Mouse (Mus musculus): ENCODE measurements at regions not wholly inside any gene's neighbourhood (a gene's known extent, or its start where the extent isn't known, plus 50 kb on each side); places are given as distances from the start of the nearest gene placed in this dataset.

GRCm38 (mm10) chr6:140934286-140934685 lies 205.2 kb downstream of the Gm11077 start:
- DNase-seq (ENCODE audit: low spot score), result no peak

GRCm38 (mm10) chr6:140938025-140938424 lies 208.9 kb downstream of the Gm11077 start:
- DNase-seq (ENCODE audit: low spot score), result no peak

GRCm38 (mm10) chr6:140946720-140947119 lies 217.6 kb downstream of the Gm11077 start:
- DNase-seq (ENCODE audit: low spot score), result no peak

GRCm38 (mm10) chr6:140950483-140950882 lies 221.4 kb downstream of the Gm11077 start:
- DNase-seq (ENCODE audit: low spot score), result no peak

GRCm38 (mm10) chr6:140953256-140953655 lies 224.2 kb downstream of the Gm11077 start:
- no peak for DNase-seq (ENCODE audit: low spot score)

- no peak for DNase-seq (ENCODE audit: low spot score)
These were observed 224.6 kb downstream of the Gm11077 start for GRCm38 (mm10) chr6:140953721-140954120.

GRCm38 (mm10) chr6:140955751-140956521 lies 226.9 kb downstream of the Gm11077 start:
- DNase-seq (ENCODE audit: low spot score), result no peak

GRCm38 (mm10) chr6:140956522-140956863 lies 227.4 kb downstream of the Gm11077 start:
- DNase-seq (ENCODE audit: low spot score), result no peak

GRCm38 (mm10) chr6:140961987-140962386 lies 232.9 kb downstream of the Gm11077 start:
- no peak for DNase-seq (ENCODE audit: low spot score)

- DNase-seq (ENCODE audit: low spot score), result no peak
These were observed 233.5 kb downstream of the Gm11077 start for GRCm38 (mm10) chr6:140962563-140962962.

- DNase-seq (ENCODE audit: low spot score), result no peak
These were observed 244.6 kb downstream of the Gm11077 start for GRCm38 (mm10) chr6:140973732-140974131.

GRCm38 (mm10) chr6:140976989-140977388 lies 247.9 kb downstream of the Gm11077 start:
- DNase-seq (ENCODE audit: low spot score), result no peak

- no peak for DNase-seq (ENCODE audit: low spot score)
These were observed 254.5 kb downstream of the Gm11077 start for GRCm38 (mm10) chr6:140983610-140984009.

GRCm38 (mm10) chr6:140984249-140984648 lies 255.2 kb downstream of the Gm11077 start:
- no peak for DNase-seq (ENCODE audit: low spot score)

- DNase-seq (ENCODE audit: low spot score), result no peak
These were observed 255.2 kb upstream of the Pde3a start for GRCm38 (mm10) chr6:140993643-140994580.

- DNase-seq (ENCODE audit: low spot score), result peak; percentile 53
These were observed 253.5 kb upstream of the Pde3a start for GRCm38 (mm10) chr6:140995340-140996135.

- DNase-seq (ENCODE audit: low spot score), result no peak
These were observed 251.0 kb upstream of the Pde3a start for GRCm38 (mm10) chr6:140998069-140998468.

- no peak for DNase-seq (ENCODE audit: low spot score)
These were observed 248.5 kb upstream of the Pde3a start for GRCm38 (mm10) chr6:141000552-141000951.

- DNase-seq (ENCODE audit: low spot score), result no peak
These were observed 247.8 kb upstream of the Pde3a start for GRCm38 (mm10) chr6:141001306-141001705.

- DNase-seq (ENCODE audit: low spot score), result no peak
These were observed 233.9 kb upstream of the Pde3a start for GRCm38 (mm10) chr6:141015055-141015681.

- no peak for DNase-seq (ENCODE audit: low spot score)
These were observed 225.6 kb upstream of the Pde3a start for GRCm38 (mm10) chr6:141023501-141023900.

GRCm38 (mm10) chr6:141027353-141027752 lies 221.7 kb upstream of the Pde3a start:
- no peak for DNase-seq (ENCODE audit: low spot score)
